Mouse (Mus musculus): ENCODE measurements at regions not wholly inside any gene's neighbourhood (a gene's known extent, or its start where the extent isn't known, plus 50 kb on each side); places are given as distances from the start of the nearest gene placed in this dataset.
"Not testable (repeated sequence)": the region's sequence is repeated elsewhere in the genome, so short reads cannot be mapped to it uniquely, and the experiment has no call there.

- no peak for DNase-seq
Observed at GRCm38 (mm10) chr15:90400326-90401280, 176.5 kb downstream of the Alg10b start.

GRCm38 (mm10) chr15:90420776-90421175 is 196.7 kb downstream of the Alg10b start:
- DNase-seq, result peak; percentile 7 to 68

DNA sequence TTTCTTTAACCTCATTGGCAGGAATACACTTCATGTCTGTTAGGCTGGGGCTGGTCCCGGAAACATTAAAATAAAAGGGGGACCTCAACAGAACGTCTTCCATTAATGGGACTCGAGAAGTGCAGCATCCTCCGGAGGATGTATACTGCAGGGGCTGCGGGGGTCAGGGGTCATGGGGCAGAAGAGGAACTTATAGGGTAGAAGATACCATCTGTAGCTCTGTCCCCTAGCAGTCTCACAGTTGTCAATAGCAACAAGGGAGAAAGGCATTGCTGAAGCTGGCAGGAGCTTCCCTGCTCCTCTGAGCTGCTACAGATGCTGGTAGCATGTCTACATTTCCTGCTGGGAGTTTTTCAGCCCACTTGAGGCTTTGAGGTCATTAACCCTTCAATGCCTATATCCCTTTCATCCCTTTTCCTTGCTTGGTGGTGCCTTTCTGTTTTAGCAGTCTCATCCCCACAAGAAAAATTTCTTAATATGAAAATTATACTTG is 198.1 kb downstream of the Alg10b start:
- DNase-seq, result no peak

- DNase-seq, result not testable (repeated sequence)
Observed at GRCm38 (mm10) chr15:90431048-90431447, 206.9 kb downstream of the Alg10b start.

DNA sequence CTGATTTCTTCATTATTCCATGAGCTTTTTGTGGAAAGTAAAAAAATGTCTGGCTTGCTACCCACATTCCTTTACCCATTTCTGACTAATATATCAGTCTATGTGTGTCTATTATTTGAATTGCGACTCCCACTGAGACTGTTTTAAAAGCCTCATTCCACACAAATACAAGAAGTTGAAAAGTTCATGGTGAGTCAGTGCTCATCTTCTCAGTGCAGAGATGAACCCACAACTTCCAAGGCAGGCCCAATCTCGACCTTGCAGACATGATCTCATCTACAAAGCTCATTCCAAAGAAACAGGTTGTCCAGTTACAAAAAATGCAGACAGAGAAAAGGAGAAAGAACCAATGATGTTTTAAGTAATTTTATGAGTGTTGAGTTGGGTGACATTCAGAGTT is 208.0 kb downstream of the Alg10b start:
- DNase-seq, result no peak

DNA sequence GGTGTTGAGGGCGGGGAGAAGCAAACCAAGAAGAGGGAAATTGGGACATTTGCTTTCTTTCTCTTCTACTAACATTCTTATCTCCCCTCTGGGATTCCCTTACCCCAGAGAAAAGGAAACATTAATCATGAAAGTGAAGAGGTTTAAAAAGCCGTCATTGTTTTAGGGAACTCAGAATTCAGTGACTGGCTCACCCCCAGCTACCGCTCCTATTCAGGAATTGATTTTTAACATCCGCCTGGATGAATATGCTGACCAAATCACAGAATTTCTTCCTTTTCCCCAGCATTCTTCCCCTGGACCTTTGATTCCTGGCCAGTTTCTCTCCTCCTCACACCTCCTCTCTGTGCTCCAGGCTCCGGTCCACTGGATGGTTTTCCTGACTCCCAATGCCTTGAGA is 211.2 kb downstream of the Alg10b start:
- no peak for DNase-seq
